Mouse (Mus musculus): ENCODE measurements at regions not wholly inside any gene's neighbourhood (a gene's known extent, or its start where the extent isn't known, plus 50 kb on each side); places are given as distances from the start of the nearest gene placed in this dataset.

- WGBS, result 86% methylated on average over 18 of the region's 18 CpGs
- TF ChIP-seq POLR2A (IDR thresholded peaks at IDR 0.05; ENCODE audit: low read depth, low read length) (no peak), CTCF (conservative IDR thresholded peaks at IDR 0.05; ENCODE audit: insufficient read depth, insufficient read length, low read depth, low read length) (no peak)
- no peaks in the 10 kb centered on the region for H3K27me3 ChIP-seq (replicated peaks; ENCODE audit: control insufficient read depth, insufficient read depth, low read length)
- no peak overlapping the region for H3K27ac ChIP-seq (ENCODE audit: insufficient read depth, low read depth, low read length)
- DNase-seq, result no peak
- no peaks in the 10 kb centered on the region for H3K4me1 ChIP-seq (ENCODE audit: control insufficient read depth, insufficient read depth, low read length)
- H3K36me3 ChIP-seq (ENCODE audit: control insufficient read depth, insufficient read depth, low read length), result no peaks in the 10 kb centered on the region
- H3K4me3 ChIP-seq (ENCODE audit: insufficient read depth, low read depth, low read length), result no peak overlapping the region
Observed at GRCm38 (mm10) chr8:8928074-8928862, 237.9 kb upstream of the Arglu1 start.

- no peaks in the 10 kb centered on the region for H3K4me1 ChIP-seq (ENCODE audit: control insufficient read depth, insufficient read depth, low read length)
- DNase-seq, result peak; percentile 15
- TF ChIP-seq CTCF (conservative IDR thresholded peaks at IDR 0.05; ENCODE audit: insufficient read depth, insufficient read length, low read depth, low read length) (no peak), POLR2A (IDR thresholded peaks at IDR 0.05; ENCODE audit: low read depth, low read length) (no peak)
- H3K36me3 ChIP-seq (ENCODE audit: control insufficient read depth, insufficient read depth, low read length), result no peaks in the 10 kb centered on the region
- 35% methylated on average over 2 of the region's 2 CpGs for whole genome bisulfite sequencing
- H3K27me3 ChIP-seq (replicated peaks; ENCODE audit: control insufficient read depth, insufficient read depth, low read length), result no peaks in the 10 kb centered on the region
- H3K4me3 ChIP-seq (ENCODE audit: insufficient read depth, low read depth, low read length), result no peak overlapping the region
- no peak overlapping the region for H3K27ac ChIP-seq (ENCODE audit: insufficient read depth, low read depth, low read length)
Observed at GRCm38 (mm10) chr8:8921446-8921845, 231.1 kb upstream of the Arglu1 start.

- Histone ChIP-seq H3K4me3 (ENCODE audit: insufficient read depth, low read depth, low read length) (no peak overlapping the region), H3K36me3 (ENCODE audit: control insufficient read depth, insufficient read depth, low read length) (no peaks in the 10 kb centered on the region), H3K27me3 (replicated peaks; ENCODE audit: control insufficient read depth, insufficient read depth, low read length) (no peaks in the 10 kb centered on the region), H3K27ac (ENCODE audit: insufficient read depth, low read depth, low read length) (no peak overlapping the region), H3K4me1 (ENCODE audit: control insufficient read depth, insufficient read depth, low read length) (no peaks in the 10 kb centered on the region)
- 30% methylated on average over 11 of the region's 11 CpGs for WGBS
- peak; percentile 4 for DNase-seq
- TF ChIP-seq POLR2A (IDR thresholded peaks at IDR 0.05; ENCODE audit: low read depth, low read length) (no peak), CTCF (conservative IDR thresholded peaks at IDR 0.05; ENCODE audit: insufficient read depth, insufficient read length, low read depth, low read length) (no peak)
Observed at GRCm38 (mm10) chr8:8919582-8920503, 229.5 kb upstream of the Arglu1 start.

GRCm38 (mm10) chr8:8919040-8919439 lies 228.7 kb upstream of the Arglu1 start:
- Histone ChIP-seq H3K4me3 (ENCODE audit: insufficient read depth, low read depth, low read length) (no peak overlapping the region), H3K36me3 (ENCODE audit: control insufficient read depth, insufficient read depth, low read length) (no peaks in the 10 kb centered on the region), H3K4me1 (ENCODE audit: control insufficient read depth, insufficient read depth, low read length) (no peaks in the 10 kb centered on the region), H3K27ac (ENCODE audit: insufficient read depth, low read depth, low read length) (no peak overlapping the region), H3K27me3 (replicated peaks; ENCODE audit: control insufficient read depth, insufficient read depth, low read length) (no peaks in the 10 kb centered on the region)
- 76% methylated on average over 9 of the region's 9 CpGs for WGBS
- no peak for TF ChIP-seq POLR2A (IDR thresholded peaks at IDR 0.05; ENCODE audit: low read depth, low read length)
- TF ChIP-seq CTCF (conservative IDR thresholded peaks at IDR 0.05; ENCODE audit: insufficient read depth, insufficient read length, low read depth, low read length), result no peak
- no peak for DNase-seq

GRCm38 (mm10) chr8:8907478-8908165 lies 217.3 kb upstream of the Arglu1 start:
- no peak for TF ChIP-seq CTCF (conservative IDR thresholded peaks at IDR 0.05; ENCODE audit: insufficient read depth, insufficient read length, low read depth, low read length)
- no peak for TF ChIP-seq POLR2A (IDR thresholded peaks at IDR 0.05; ENCODE audit: low read depth, low read length)
- H3K27me3 ChIP-seq (replicated peaks; ENCODE audit: control insufficient read depth, insufficient read depth, low read length), result no peaks in the 10 kb centered on the region
- DNase-seq, result no peak
- H3K36me3 ChIP-seq (ENCODE audit: control insufficient read depth, insufficient read depth, low read length), result no peaks in the 10 kb centered on the region
- no peak overlapping the region for H3K4me3 ChIP-seq (ENCODE audit: insufficient read depth, low read depth, low read length)
- WGBS, result 87% methylated on average over 7 of the region's 7 CpGs
- H3K4me1 ChIP-seq (ENCODE audit: control insufficient read depth, insufficient read depth, low read length), result no peaks in the 10 kb centered on the region
- H3K27ac ChIP-seq (ENCODE audit: insufficient read depth, low read depth, low read length), result no peak overlapping the region

GRCm38 (mm10) chr8:8892996-8893395 lies 202.7 kb upstream of the Arglu1 start:
- Histone ChIP-seq H3K4me1 (ENCODE audit: control insufficient read depth, insufficient read depth, low read length) (no peaks in the 10 kb centered on the region), H3K36me3 (ENCODE audit: control insufficient read depth, insufficient read depth, low read length) (no peaks in the 10 kb centered on the region), H3K27ac (ENCODE audit: insufficient read depth, low read depth, low read length) (no peak overlapping the region), H3K27me3 (replicated peaks; ENCODE audit: control insufficient read depth, insufficient read depth, low read length) (no peaks in the 10 kb centered on the region), H3K4me3 (ENCODE audit: insufficient read depth, low read depth, low read length) (no peak overlapping the region)
- TF ChIP-seq POLR2A (IDR thresholded peaks at IDR 0.05; ENCODE audit: low read depth, low read length) (no peak), CTCF (conservative IDR thresholded peaks at IDR 0.05; ENCODE audit: insufficient read depth, insufficient read length, low read depth, low read length) (no peak)
- DNase-seq, result no peak
- 43% methylated on average over 3 of the region's 3 CpGs for WGBS

All from kidney, adult 2 months (tissue).